In genomic region chr5:67696741-67697596, GRCm38 (mm10) we compare ENCODE assay signal across 10 mouse cellular contexts.
DNase-seq lines count a peak whose midpoint lies in the region; ATAC-seq lines count a peak whose summit lies in the region.
"Had no signal": no experiment of that assay in that cellular context is flagged by ENCODE, and none has a peak within 500 bp of the region (broad histone marks: within the 10 kb centered on the region; RNA-seq: fewer than 3 reads in every experiment).

No protein-coding gene starts in this region.

- no peak overlapping the region for H3K4me3 ChIP-seq in forebrain, embryonic 13.5 days
- H3K4me3 ChIP-seq in limb, embryonic 12.5 days (replicated peaks): no peak overlapping the region
- H3K4me3 ChIP-seq in kidney, embryonic 15.5 days (replicated peaks): no peak overlapping the region

- H3K9me3 ChIP-seq in forebrain, embryonic 13.5 days (replicated peaks): no peaks in the 10 kb centered on the region
- H3K9me3 ChIP-seq in limb, embryonic 12.5 days: no peaks in the 10 kb centered on the region
- H3K9me3 ChIP-seq in kidney, embryonic 15.5 days (replicated peaks): no peaks in the 10 kb centered on the region

- H3K27me3 ChIP-seq in forebrain, embryonic 13.5 days: no peaks in the 10 kb centered on the region
- H3K27me3 ChIP-seq in limb, embryonic 12.5 days: peaks cover 11% of the 10 kb centered on the region
- no peaks in the 10 kb centered on the region for H3K27me3 ChIP-seq in kidney, embryonic 15.5 days

- H3K4me1 ChIP-seq in forebrain, embryonic 13.5 days: peaks cover 16% of the 10 kb centered on the region
- peaks cover 24% of the 10 kb centered on the region for H3K4me1 ChIP-seq in limb, embryonic 12.5 days (replicated peaks)
- H3K4me1 ChIP-seq in kidney, embryonic 15.5 days: peaks cover 5% of the 10 kb centered on the region; the same call in 1 of the 2 replicates

- 20% methylated on average over 12 of the region's 12 CpGs for WGBS in forebrain, embryonic 13.5 days
- WGBS in limb, embryonic 12.5 days: 16% methylated on average over 12 of the region's 12 CpGs
- WGBS in kidney, embryonic 15.5 days: 24% methylated on average over 12 of the region's 12 CpGs

- 0 out of 2 replicates have a peak overlapping the region, but pooled peaks have one; percentile 15 for H3K4me2 ChIP-seq in forebrain, embryonic 13.5 days
- peak overlapping the region; percentile 27 for H3K4me2 ChIP-seq in limb, embryonic 12.5 days
- no peak overlapping the region for H3K4me2 ChIP-seq in kidney, embryonic 15.5 days

- H3K36me3 ChIP-seq in forebrain, embryonic 13.5 days (ENCODE audit: poor library complexity, severe bottlenecking): peaks cover 18% of the 10 kb centered on the region
- no peaks in the 10 kb centered on the region for H3K36me3 ChIP-seq in limb, embryonic 12.5 days
- H3K36me3 ChIP-seq in kidney, embryonic 15.5 days: peaks cover 12% of the 10 kb centered on the region; the same call in 1 of the 2 replicates

- no peak overlapping the region for H3K27ac ChIP-seq in forebrain, embryonic 13.5 days
- H3K27ac ChIP-seq in limb, embryonic 12.5 days: 0 out of 2 replicates have a peak overlapping the region, but pooled peaks have one; percentile 17
- H3K27ac ChIP-seq in kidney, embryonic 15.5 days: no peak overlapping the region

- no peak overlapping the region for H3K9ac ChIP-seq in forebrain, embryonic 13.5 days
- no peak overlapping the region for H3K9ac ChIP-seq in limb, embryonic 12.5 days (replicated peaks)
- H3K9ac ChIP-seq in kidney, embryonic 15.5 days: no peak overlapping the region

- peak; percentile 54 for ATAC-seq in cerebellum, adult (ENCODE audit: insufficient number of reproducible peaks, low FRiP score, low TSS enrichment)
- peak; percentile 64 for ATAC-seq in forebrain, embryonic 13.5 days
- ATAC-seq in limb, embryonic 12.5 days (ENCODE audit: insufficient number of reproducible peaks, insufficient read depth, low FRiP score, low TSS enrichment, low read depth): no peak
- ATAC-seq in kidney, embryonic 15.5 days (replicated peaks; ENCODE audit: low FRiP score): no peak

- no peak for DNase-seq in cerebellum, postnatal 4 days (ENCODE audit: low spot score in 2 of 2)
- DNase-seq in WW6 (ENCODE audit: low read depth, low spot score): peak; percentile 28
- no peak for DNase-seq in kidney, postnatal 36 days
- DNase-seq in adrenal gland, postnatal 10 days: no peak
- DNase-seq: kidney, postnatal 4 days; thymus, postnatal 36 days had no signal

Comparison
In these comparisons a context has a peak if more than half of its experiments do, and no peak if none do; other contexts are left out.
1. ATAC-seq: peak in cerebellum, adult (single experiment) and forebrain, embryonic 13.5 days (single experiment); none in limb, embryonic 12.5 days (single experiment) and kidney, embryonic 15.5 days (single experiment).